Mouse (Mus musculus) adrenal gland, adult 18-20 months (tissue): ENCODE measurements around the gene Gm6710. TPM values are rescaled to one million over a fixed set of nuclear protein-coding genes. Genes with fewer than 3 reads are reported as not detected.
"Not testable (repeated sequence)": the region's sequence is repeated elsewhere in the genome, so short reads cannot be mapped to it uniquely, and the experiment has no call there.

ENCODE experiments used
- DNase-seq, 2 experiments: peaks; one replicate each; pipeline ENCODE4 v3.0.0; 2021 to 2022; ENCODE audit warnings: low spot score in 2 of 2
- long read RNA-seq, 2 experiments: library from polyadenylated mRNA; stranded (forward); transcript quantifications; one replicate each; pipeline ENCODE4 v2.0.0; 2021
- total RNA-seq, 2 experiments: library from RNA; stranded (reverse); gene quantifications; 1 replicate in 1 of 2; 2 replicates in 1 of 2; pipeline ENCODE4 v1.2.3; 2021

Gene Gm6710
- total RNA-seq: 10 to 100 TPM; 33.4 to 37.4 TPM
- long read RNA-seq, experiment 1, partial matches to known transcripts: 0 of 2 reads
- long read RNA-seq, experiment 1, other reads (novel, unspliced or antisense): 1 of 2 reads
- long read RNA-seq, experiment 2, transcript Gm6710-201 (4 exons, 1,445 nt): major isoform, 12 of 23 reads
- long read RNA-seq, experiment 2, partial matches to known transcripts: 6 of 23 reads
- long read RNA-seq, experiment 2, other reads (novel, unspliced or antisense): 4 of 23 reads

GRCm38 (mm10) chr2:175869024-175869423, at the start of gene Gm6710:
Gene Gm6710 (plus strand): TSS chr2:175869219.
- DNase-seq: not testable (repeated sequence)

Other genes with a start within 250 kb of the Gm6710 start
- gene Gm11007, start 225.2 kb upstream of the Gm6710 start, total RNA-seq: not detected
- 10 to 100 TPM in 1 of 2 experiments, not detected in 1; 12.5 TPM for gene Zfp969, start 165.6 kb upstream of the Gm6710 start, total RNA-seq
- not detected for gene Gm2007, start 127.7 kb upstream of the Gm6710 start, total RNA-seq
- gene Gm14288, start 68.1 kb upstream of the Gm6710 start, total RNA-seq: 1 to 10 TPM; 1.5 to 8.4 TPM
- 1 to 10 TPM; 9.5 to 10.0 TPM for gene Zfp966, start 61.9 kb downstream of the Gm6710 start, total RNA-seq
- gene Gm2026, start 96.1 kb downstream of the Gm6710 start, total RNA-seq: 10 to 100 TPM; 19.9 to 23.4 TPM